Mouse (Mus musculus): ENCODE data around the gene Uxs1. TPM values are rescaled to one million over a fixed set of nuclear protein-coding genes. Genes with fewer than 3 reads are reported as not detected.

The Uxs1 gene
- polyA plus RNA-seq, 2 experiments: 31.6 to 54.3 TPM

- ATAC-seq (ENCODE audit: low FRiP score, low read depth) (peak; percentile 72), DNase-seq (ENCODE audit: low spot score) (peak; percentile 10)
- 1% methylated on average over 48 of the region's 68 CpGs for WGBS
- H3K27ac ChIP-seq (replicated peaks; ENCODE audit: low read depth, low read length): peak overlapping the region; percentile 88
- H3K9ac ChIP-seq (ENCODE audit: low read depth, low read length, severe bottlenecking): peak overlapping the region; percentile 86
- no peaks in the 10 kb centered on the region for H3K27me3 ChIP-seq (ENCODE audit: control insufficient read depth, insufficient read depth, low read length)
- peaks cover 15% of the 10 kb centered on the region for H3K4me1 ChIP-seq (ENCODE audit: control insufficient read depth, insufficient read depth, low read length)
- H3K36me3 ChIP-seq (ENCODE audit: control insufficient read depth, insufficient read depth, low read length): no peaks in the 10 kb centered on the region
- H3K4me2 ChIP-seq (replicated peaks; ENCODE audit: low read depth, low read length, severe bottlenecking): peak overlapping the region; percentile 93
- TF ChIP-seq POLR2A (IDR thresholded peaks at IDR 0.05; ENCODE audit: borderline replicate concordance, extremely low read depth, insufficient read depth, insufficient read length): peak; percentile 97; the same call in 1 of the 2 replicates
- peak overlapping the region; percentile 89 for H3K4me3 ChIP-seq (replicated peaks; ENCODE audit: low read length)
- H3K9me3 ChIP-seq (ENCODE audit: control insufficient read depth, low read length): no peaks in the 10 kb centered on the region
These were observed 418 bp downstream of the Uxs1 start for GRCm38 (mm10) chr1:43827002-43827762.

GRCm38 (mm10) chr1:43826628-43827001 lies 985 bp downstream of the Uxs1 start:
- Histone ChIP-seq H3K9me3 (ENCODE audit: control insufficient read depth, low read length) (no peaks in the 10 kb centered on the region), H3K27ac (replicated peaks; ENCODE audit: low read depth, low read length) (peak overlapping the region; percentile 88), H3K9ac (ENCODE audit: low read depth, low read length, severe bottlenecking) (peak overlapping the region; percentile 86), H3K4me1 (ENCODE audit: control insufficient read depth, insufficient read depth, low read length) (peaks cover 15% of the 10 kb centered on the region), H3K4me2 (replicated peaks; ENCODE audit: low read depth, low read length, severe bottlenecking) (peak overlapping the region; percentile 93), H3K36me3 (ENCODE audit: control insufficient read depth, insufficient read depth, low read length) (no peaks in the 10 kb centered on the region), H3K27me3 (ENCODE audit: control insufficient read depth, insufficient read depth, low read length) (no peaks in the 10 kb centered on the region), H3K4me3 (replicated peaks; ENCODE audit: low read length) (peak overlapping the region; percentile 89)
- no peak for ATAC-seq (ENCODE audit: low FRiP score, low read depth)
- DNase-seq (ENCODE audit: low spot score): peak; percentile 7
- TF ChIP-seq POLR2A (IDR thresholded peaks at IDR 0.05; ENCODE audit: borderline replicate concordance, extremely low read depth, insufficient read depth, insufficient read length): no peak
- WGBS: 0% methylated on average over 3 of the region's 3 CpGs

- no peak overlapping the region for H3K4me2 ChIP-seq (replicated peaks; ENCODE audit: low read depth, low read length, severe bottlenecking)
- H3K27ac ChIP-seq (replicated peaks; ENCODE audit: low read depth, low read length): no peak overlapping the region
- no peak overlapping the region for H3K9ac ChIP-seq (ENCODE audit: low read depth, low read length, severe bottlenecking)
- DNase-seq (ENCODE audit: low spot score): no peak
- no peak for TF ChIP-seq POLR2A (IDR thresholded peaks at IDR 0.05; ENCODE audit: borderline replicate concordance, extremely low read depth, insufficient read depth, insufficient read length)
- H3K27me3 ChIP-seq (ENCODE audit: control insufficient read depth, insufficient read depth, low read length): no peaks in the 10 kb centered on the region
- ATAC-seq (ENCODE audit: low FRiP score, low read depth): no peak
- peaks cover 26% of the 10 kb centered on the region for H3K4me1 ChIP-seq (ENCODE audit: control insufficient read depth, insufficient read depth, low read length)
- no peak overlapping the region for H3K4me3 ChIP-seq (replicated peaks; ENCODE audit: low read length)
- no peaks in the 10 kb centered on the region for H3K36me3 ChIP-seq (ENCODE audit: control insufficient read depth, insufficient read depth, low read length)
- no peaks in the 10 kb centered on the region for H3K9me3 ChIP-seq (ENCODE audit: control insufficient read depth, low read length)
- WGBS: 87% methylated on average over 1 of the region's 1 CpGs
These were observed 4.2 kb downstream of the Uxs1 start for GRCm38 (mm10) chr1:43823406-43823805.

- TF ChIP-seq POLR2A (IDR thresholded peaks at IDR 0.05; ENCODE audit: borderline replicate concordance, extremely low read depth, insufficient read depth, insufficient read length): no peak
- WGBS: 81% methylated on average over 5 of the region's 5 CpGs
- no peak overlapping the region for H3K27ac ChIP-seq (replicated peaks; ENCODE audit: low read depth, low read length)
- no peaks in the 10 kb centered on the region for H3K9me3 ChIP-seq (ENCODE audit: control insufficient read depth, low read length)
- H3K4me1 ChIP-seq (ENCODE audit: control insufficient read depth, insufficient read depth, low read length): peaks cover 22% of the 10 kb centered on the region
- H3K4me2 ChIP-seq (replicated peaks; ENCODE audit: low read depth, low read length, severe bottlenecking): no peak overlapping the region
- no peaks in the 10 kb centered on the region for H3K36me3 ChIP-seq (ENCODE audit: control insufficient read depth, insufficient read depth, low read length)
- no peaks in the 10 kb centered on the region for H3K27me3 ChIP-seq (ENCODE audit: control insufficient read depth, insufficient read depth, low read length)
- ATAC-seq (ENCODE audit: low FRiP score, low read depth): no peak
- no peak for DNase-seq (ENCODE audit: low spot score)
- no peak overlapping the region for H3K9ac ChIP-seq (ENCODE audit: low read depth, low read length, severe bottlenecking)
- H3K4me3 ChIP-seq (replicated peaks; ENCODE audit: low read length): no peak overlapping the region
These were observed 5.0 kb downstream of the Uxs1 start for GRCm38 (mm10) chr1:43822586-43822985.

- no peak for TF ChIP-seq POLR2A (IDR thresholded peaks at IDR 0.05; ENCODE audit: borderline replicate concordance, extremely low read depth, insufficient read depth, insufficient read length)
- Histone ChIP-seq H3K4me3 (replicated peaks; ENCODE audit: low read length) (no peak overlapping the region), H3K36me3 (ENCODE audit: control insufficient read depth, insufficient read depth, low read length) (no peaks in the 10 kb centered on the region), H3K4me2 (replicated peaks; ENCODE audit: low read depth, low read length, severe bottlenecking) (no peak overlapping the region), H3K27ac (replicated peaks; ENCODE audit: low read depth, low read length) (no peak overlapping the region), H3K9me3 (ENCODE audit: control insufficient read depth, low read length) (no peaks in the 10 kb centered on the region), H3K27me3 (ENCODE audit: control insufficient read depth, insufficient read depth, low read length) (no peaks in the 10 kb centered on the region), H3K4me1 (ENCODE audit: control insufficient read depth, insufficient read depth, low read length) (peaks cover 22% of the 10 kb centered on the region), H3K9ac (ENCODE audit: low read depth, low read length, severe bottlenecking) (no peak overlapping the region)
- 76% methylated on average over 1 of the region's 1 CpGs for WGBS
- DNase-seq (ENCODE audit: low spot score) (no peak), ATAC-seq (ENCODE audit: low FRiP score, low read depth) (no peak)
These were observed 5.8 kb downstream of the Uxs1 start for GRCm38 (mm10) chr1:43821804-43822203.
